Mouse (Mus musculus) kidney, adult 18-20 months (tissue): Measurements from ENCODE around the gene Chpt1.

Source experiments
- DNase-seq: peaks from one replicate; pipeline ENCODE4 v3.0.0; 2021

The Chpt1 gene

DNA sequence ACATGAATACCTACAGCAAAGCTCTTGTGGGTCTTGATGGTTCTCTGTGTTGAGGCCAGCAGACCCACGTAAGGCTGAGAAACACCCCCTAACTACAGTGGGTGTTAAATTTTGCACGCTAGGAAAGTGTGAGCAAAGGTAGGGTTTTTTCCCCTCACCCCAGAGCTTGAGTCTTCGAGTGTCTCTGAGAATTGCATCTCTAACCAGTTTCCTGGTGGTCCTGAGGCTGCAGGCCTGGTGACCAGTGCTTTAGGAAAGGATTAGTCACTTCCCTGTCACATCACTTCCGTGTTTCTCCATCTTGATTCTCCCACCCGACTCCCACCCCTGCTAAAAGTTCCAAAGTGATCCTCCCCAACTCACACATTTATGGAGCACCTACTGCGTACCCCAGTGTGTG, 99.7 kb downstream of the Chpt1 start:
- DNase-seq = no peak

DNA sequence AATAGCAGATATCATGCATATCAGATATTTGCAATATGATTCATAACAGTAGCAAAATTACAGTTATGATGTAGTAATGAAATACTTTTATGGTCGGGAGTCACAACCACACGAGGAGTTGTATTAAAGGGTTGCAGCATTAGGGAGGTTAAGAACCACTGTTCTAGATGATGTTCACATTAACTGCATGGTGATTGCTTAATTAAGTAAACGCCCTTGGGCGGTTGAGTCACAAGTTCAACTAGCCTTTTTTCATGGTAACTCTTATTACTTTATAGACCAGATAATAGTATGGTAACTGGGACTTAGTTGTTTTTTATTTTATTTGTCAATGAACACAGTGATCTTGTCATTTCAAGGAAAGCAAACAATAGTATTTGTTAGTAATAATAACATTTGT, 100.9 kb downstream of the Chpt1 start:
- no peak for DNase-seq
